Mouse (Mus musculus) lung, adult 2 months (tissue): ENCODE results near the gene Mlec.
"Not testable (repeated sequence)": the region's sequence is repeated elsewhere in the genome, so short reads cannot be mapped to it uniquely, and the experiment has no call there.

Source experiments
- CTCF ChIP-seq: fragments of 200-500 bp; IDR thresholded peaks from 2 replicates; pipeline ENCODE4 v1.5.1; 2011; ENCODE audit warnings: mild to moderate bottlenecking, low read length, control low read depth; ENCODE audit not compliant: insufficient read depth
- POLR2A ChIP-seq: fragments of 200-500 bp; IDR thresholded peaks from 2 replicates; pipeline ENCODE4 v1.6.1; 2011; ENCODE audit warnings: low read depth, mild to moderate bottlenecking, control low read depth, low read length, borderline replicate concordance; ENCODE audit errors: extremely low read depth

GRCm38 (mm10) chr5:115103253-115103652 lies 54.7 kb downstream of the Mlec start:
- TF ChIP-seq CTCF, POLR2A: not testable (repeated sequence)
